Mouse (Mus musculus) intestine, embryonic 14.5 days (tissue): ENCODE results near the gene Tcf25. TPM values are rescaled to one million over a fixed set of nuclear protein-coding genes. Genes with fewer than 3 reads are reported as not detected.
A peak's percentile ranks its signal among the peaks of the same experiment; 100 is the strongest.

ENCODE experiments used
- ATAC-seq: fragments of 200-750 bp; cut with Nextera tagmentation; replicated peaks from 2 replicates; pipeline ENCODE4 v1.8.0; 2017; ENCODE audit warnings: low read depth, moderate number of reproducible peaks, moderate TSS enrichment, moderate library complexity; ENCODE audit not compliant: low FRiP score, low TSS enrichment
- DNase-seq: peaks from one replicate; pipeline ENCODE4 v3.0.0-alpha.2; 2018; ENCODE audit warnings: low spot score
- H3K27ac ChIP-seq: fragments of 300-500 bp; sonication (generic); 2 replicates; pipeline ENCODE4 v1.5.1; 2014; ENCODE audit warnings: low read depth, mild to moderate bottlenecking, control low read depth
- H3K27me3 ChIP-seq: fragments of 300-500 bp; sonication (generic); replicated peaks from 2 replicates; pipeline ENCODE4 v1.6.1; 2014; ENCODE audit warnings: low read length, control low read depth; ENCODE audit not compliant: control insufficient read depth, insufficient read depth
- H3K36me3 ChIP-seq: fragments of 300-500 bp; sonication (generic); 2 replicates; pipeline ENCODE4 v1.6.1; 2014; ENCODE audit warnings: low read length, control low read depth; ENCODE audit not compliant: control insufficient read depth, insufficient read depth
- H3K4me1 ChIP-seq: fragments of 300-500 bp; sonication (generic); replicated peaks from 2 replicates; pipeline ENCODE4 v1.6.1; 2014; ENCODE audit warnings: low read length, control low read depth, mixed read lengths; ENCODE audit not compliant: control insufficient read depth, insufficient read depth
- H3K4me2 ChIP-seq: fragments of 300-500 bp; sonication (generic); 2 replicates; pipeline ENCODE4 v1.6.1; 2014; ENCODE audit warnings: low read length
- H3K4me3 ChIP-seq: fragments of 300-500 bp; sonication (generic); 2 replicates; pipeline ENCODE4 v1.5.1; 2014; ENCODE audit warnings: low read depth, low read length, control low read depth, mixed read lengths
- H3K9ac ChIP-seq: fragments of 300-500 bp; sonication (generic); 2 replicates; pipeline ENCODE4 v1.6.1; 2014; ENCODE audit warnings: mild to moderate bottlenecking, low read length
- H3K9me3 ChIP-seq: fragments of 300-500 bp; sonication (generic); 2 replicates; pipeline ENCODE4 v1.6.1; 2016; ENCODE audit warnings: low read length, control low read depth; ENCODE audit not compliant: control insufficient read depth
- WGBS: fragments of 180-500 bp; shearing (Covaris S2); extraction: QIAGEN DNeasy Blood & Tissue Kit; methylation state at CpG from one replicate; pipeline ENCODE4 v1.1.7; 2014; 5-methylcytosine and 5-hydroxymethylcytosine counted together
- polyA plus RNA-seq: library from polyadenylated mRNA; unstranded; fragments of >200 nt; fragmentation: Nextera tagmentation; extraction: Ambion mirVana; gene quantifications from 2 replicates; pipeline ENCODE4 v1.2.1, GENCODE M21; 2014

The Tcf25 gene
- polyA plus RNA-seq, 1 experiment from 2014 or later: 170 TPM

DNA sequence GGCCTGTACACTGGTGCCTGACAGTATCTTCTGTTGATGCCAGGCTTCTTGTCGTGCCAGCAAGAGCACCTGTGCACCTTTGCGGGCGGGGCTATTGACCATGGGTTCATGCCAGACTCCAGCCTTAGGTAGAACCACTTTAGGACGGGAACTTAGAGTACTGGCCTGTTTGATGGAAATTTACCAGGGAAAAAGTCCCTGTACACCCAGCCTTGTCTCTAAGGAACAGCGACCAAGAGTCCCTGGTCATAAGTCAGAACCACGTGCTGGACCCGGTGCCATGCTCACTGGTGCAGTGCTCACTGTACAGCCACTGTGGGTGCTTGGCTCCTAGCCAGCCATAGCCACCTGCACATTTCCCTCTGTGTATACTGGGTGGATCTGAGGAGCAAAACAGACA is 15.5 kb downstream of the Tcf25 start:
- Histone ChIP-seq H3K4me1 (no peaks in the 10 kb centered on the region), H3K27me3 (no peaks in the 10 kb centered on the region), H3K27ac (no peak overlapping the region), H3K9me3 (no peaks in the 10 kb centered on the region), H3K4me3 (no peak overlapping the region), H3K9ac (no peak overlapping the region), H3K36me3 (peaks cover 98% of the 10 kb centered on the region), H3K4me2 (no peak overlapping the region)
- ATAC-seq: no peak
- WGBS: 96% methylated on average over 7 of the region's 7 CpGs
- DNase-seq: no peak

- Histone ChIP-seq H3K9me3 (no peaks in the 10 kb centered on the region), H3K9ac (no peak overlapping the region), H3K4me2 (no peak overlapping the region), H3K36me3 (peaks cover 100% of the 10 kb centered on the region), H3K4me1 (no peaks in the 10 kb centered on the region), H3K27me3 (no peaks in the 10 kb centered on the region), H3K27ac (no peak overlapping the region), H3K4me3 (no peak overlapping the region)
- 92% methylated on average over 13 of the region's 13 CpGs for WGBS
- no peak for ATAC-seq
- DNase-seq: no peak
These were observed 24.8 kb downstream of the Tcf25 start for GRCm38 (mm10) chr8:123398308-123398707.

- Histone ChIP-seq H3K9me3 (no peaks in the 10 kb centered on the region), H3K4me2 (no peak overlapping the region), H3K36me3 (peaks cover 67% of the 10 kb centered on the region), H3K9ac (no peak overlapping the region), H3K4me1 (no peaks in the 10 kb centered on the region), H3K27ac (no peak overlapping the region), H3K4me3 (no peak overlapping the region), H3K27me3 (no peaks in the 10 kb centered on the region)
- DNase-seq (no peak), ATAC-seq (no peak)
- WGBS: 86% methylated on average over 9 of the region's 9 CpGs
These were observed 28.4 kb downstream of the Tcf25 start for GRCm38 (mm10) chr8:123401936-123402335.

- Histone ChIP-seq H3K36me3 (peaks cover 58% of the 10 kb centered on the region), H3K27ac (no peak overlapping the region), H3K4me2 (no peak overlapping the region), H3K4me1 (no peaks in the 10 kb centered on the region), H3K27me3 (0 out of 2 replicates have a peak, but pooled peaks cover under 1% of the 10 kb centered on the region), H3K4me3 (no peak overlapping the region), H3K9ac (no peak overlapping the region), H3K9me3 (no peaks in the 10 kb centered on the region)
- WGBS: 90% methylated on average over 9 of the region's 9 CpGs
- DNase-seq (no peak), ATAC-seq (no peak)
These were observed 29.3 kb downstream of the Tcf25 start for GRCm38 (mm10) chr8:123402730-123403326.

GRCm38 (mm10) chr8:123404521-123404920 is 31.0 kb downstream of the Tcf25 start:
- Histone ChIP-seq H3K4me1 (no peaks in the 10 kb centered on the region), H3K27me3 (peaks cover 13% of the 10 kb centered on the region), H3K4me3 (no peak overlapping the region), H3K4me2 (no peak overlapping the region), H3K9me3 (no peaks in the 10 kb centered on the region), H3K36me3 (peaks cover 41% of the 10 kb centered on the region), H3K9ac (no peak overlapping the region), H3K27ac (no peak overlapping the region)
- 52% methylated on average over 8 of the region's 8 CpGs for WGBS
- DNase-seq (no peak), ATAC-seq (no peak)

DNA sequence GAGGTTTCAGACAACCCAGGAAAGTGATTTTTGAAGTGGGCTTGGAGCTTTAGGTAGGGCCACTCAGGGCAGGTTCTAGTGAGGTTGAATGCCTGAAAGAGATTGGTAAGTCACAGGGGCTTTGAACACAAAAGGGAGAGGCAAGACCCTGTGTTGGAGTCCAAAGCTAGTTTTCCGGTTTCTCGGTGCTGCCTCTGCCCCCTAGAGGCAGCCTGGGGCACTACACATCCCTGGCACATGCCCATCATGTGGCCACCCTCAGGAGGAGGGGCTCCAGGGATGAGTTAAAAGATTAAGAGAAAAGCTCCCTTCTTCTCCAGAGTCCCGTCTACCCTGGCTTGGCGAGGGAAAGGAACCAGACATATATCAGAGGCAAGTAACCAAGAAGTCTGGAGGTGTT is 33.2 kb downstream of the Tcf25 start, which contains the start of gene Mc1r:
Gene Mc1r, plus strand, starts transcription at position 322 of the 400 bp plus-strand sequence.
- H3K4me1 ChIP-seq: no peaks in the 10 kb centered on the region
- no peak within 1 kb of the TSS for H3K9ac ChIP-seq
- DNase-seq: peak; percentile 75
- H3K36me3 ChIP-seq: peaks cover 19% of the 10 kb centered on the region
- H3K9me3 ChIP-seq: no peaks in the 10 kb centered on the region
- H3K27ac ChIP-seq: no peak within 1 kb of the TSS
- H3K27me3 ChIP-seq: peaks cover 36% of the 10 kb centered on the region
- ATAC-seq: no peak
- no peak within 1 kb of the TSS for H3K4me2 ChIP-seq
- WGBS: 10% methylated on average over 4 of the region's 4 CpGs
- no peak within 1 kb of the TSS for H3K4me3 ChIP-seq

DNA sequence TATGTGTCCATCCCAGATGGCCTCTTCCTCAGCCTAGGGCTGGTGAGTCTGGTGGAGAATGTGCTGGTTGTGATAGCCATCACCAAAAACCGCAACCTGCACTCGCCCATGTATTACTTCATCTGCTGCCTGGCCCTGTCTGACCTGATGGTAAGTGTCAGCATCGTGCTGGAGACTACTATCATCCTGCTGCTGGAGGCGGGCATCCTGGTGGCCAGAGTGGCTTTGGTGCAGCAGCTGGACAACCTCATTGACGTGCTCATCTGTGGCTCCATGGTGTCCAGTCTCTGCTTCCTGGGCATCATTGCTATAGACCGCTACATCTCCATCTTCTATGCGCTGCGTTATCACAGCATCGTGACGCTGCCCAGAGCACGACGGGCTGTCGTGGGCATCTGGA is 34.1 kb downstream of the Tcf25 start:
- Histone ChIP-seq H3K9me3 (no peaks in the 10 kb centered on the region), H3K4me1 (no peaks in the 10 kb centered on the region), H3K27ac (no peak overlapping the region), H3K27me3 (peaks cover 44% of the 10 kb centered on the region), H3K36me3 (peaks cover 11% of the 10 kb centered on the region), H3K4me2 (no peak overlapping the region), H3K4me3 (no peak overlapping the region), H3K9ac (no peak overlapping the region)
- no peak for ATAC-seq
- DNase-seq: no peak
- WGBS: 93% methylated on average over 13 of the region's 13 CpGs

DNA sequence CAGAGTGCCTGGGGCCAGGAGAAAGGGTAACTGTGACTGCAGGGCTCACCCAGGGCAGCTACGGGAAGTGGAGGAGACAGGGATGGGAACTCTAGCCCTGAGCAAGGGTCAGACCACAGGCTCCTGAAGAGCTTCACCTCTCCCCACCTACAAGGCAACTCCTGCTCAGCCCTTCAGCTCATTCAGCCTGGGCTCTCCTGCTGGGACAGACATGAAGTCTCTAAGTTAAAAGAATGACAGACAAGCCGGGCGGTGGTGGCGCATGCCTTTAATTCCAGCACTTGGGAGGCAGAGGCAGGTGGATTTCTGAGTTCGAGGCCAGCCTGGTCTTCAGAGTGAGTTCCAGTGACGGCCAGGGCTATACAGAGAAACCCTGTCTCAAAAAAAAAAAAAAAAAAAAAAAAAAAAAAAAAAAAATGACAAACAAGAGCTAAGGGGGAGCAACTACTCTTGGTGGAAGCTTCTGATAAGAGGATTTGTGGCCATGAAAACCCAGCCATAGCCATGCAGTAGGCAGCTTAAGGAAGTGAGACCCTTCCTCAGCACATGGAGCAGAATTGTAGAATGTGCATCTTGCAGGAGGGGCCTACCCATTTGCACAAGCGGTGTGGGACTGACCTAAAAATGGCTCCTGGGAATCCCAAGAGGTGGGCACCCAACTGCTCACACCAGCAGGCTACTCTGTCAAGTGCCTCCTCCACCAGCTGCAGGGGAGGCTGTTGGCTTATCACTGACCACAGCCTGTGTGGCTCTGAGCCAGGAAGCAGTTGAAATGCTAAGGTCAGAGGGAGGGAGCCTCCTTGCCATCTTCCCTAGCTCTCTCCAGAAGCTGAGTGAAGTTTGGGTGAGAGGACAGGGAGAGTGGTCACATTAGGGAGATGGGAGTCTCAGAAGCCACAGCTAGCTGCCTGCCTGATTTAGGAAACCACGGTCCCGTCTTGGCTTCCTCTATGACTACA is 35.3 kb downstream of the Tcf25 start:
- DNase-seq: no peak
- H3K27me3 ChIP-seq: peaks cover 56% of the 10 kb centered on the region
- 69% methylated on average over 9 of the region's 9 CpGs for WGBS

More for the DNA sequence above, 35.3 kb downstream of the Tcf25 start:
- no peak for ATAC-seq
- Histone ChIP-seq H3K27ac (no peak overlapping the region), H3K36me3 (no peaks in the 10 kb centered on the region), H3K4me3 (no peak overlapping the region), H3K4me1 (no peaks in the 10 kb centered on the region), H3K9ac (no peak overlapping the region), H3K9me3 (no peaks in the 10 kb centered on the region), H3K4me2 (no peak overlapping the region)
